Mouse (Mus musculus): ENCODE measurements around the gene Cdk9.

DNA sequence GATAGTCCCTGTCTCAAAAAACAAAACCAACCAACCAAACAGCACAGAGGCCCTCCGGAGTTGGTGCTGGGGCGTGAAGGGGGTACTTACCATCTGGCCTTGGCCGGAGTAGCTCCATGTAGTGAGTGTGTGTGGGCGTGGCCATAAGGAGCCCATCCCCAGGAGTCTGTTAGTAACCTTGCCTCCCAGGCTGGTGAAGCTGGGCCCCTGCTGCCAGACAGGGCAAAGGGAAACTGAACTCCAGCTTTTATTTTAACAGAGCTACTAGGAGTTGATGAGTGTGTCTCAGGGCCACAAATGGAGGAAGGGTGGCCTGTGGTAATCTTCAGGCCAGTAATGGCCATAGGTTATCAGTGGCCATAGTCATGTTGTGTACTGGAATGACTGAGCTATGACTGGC lies 21.6 kb upstream of the Cdk9 start:
- TF ChIP-seq CTCF (IDR thresholded peaks at IDR 0.05; ENCODE audit: control insufficient read depth, insufficient read depth, low read length) = no peak
- no peak for TF ChIP-seq POLR2A (IDR thresholded peaks at IDR 0.05; ENCODE audit: borderline replicate concordance, control insufficient read depth, low read depth, low read length)
